Mouse (Mus musculus) adipose tissue, adult 10 weeks (tissue): Measurements from ENCODE around the gene Terf2ip. TPM values are rescaled to one million over a fixed set of nuclear protein-coding genes. Genes with fewer than 3 reads are reported as not detected.

Experiments
- polyA plus RNA-seq: library from polyadenylated mRNA; stranded (reverse); fragments of 350-450 nt; fragmentation: Illumina TruSeq; extraction: RNeasy Lipid Tissue Mini Kit (QIAGEN cat#74804); gene quantifications from one replicate; pipeline ENCODE4 v1.2.3, GENCODE M21; 2014; ENCODE audit warnings: low read depth, low replicate concordance

Gene Terf2ip
- 16.7 TPM for polyA plus RNA-seq

GRCm38 (mm10) chr8:112010997-112011815, at the start of gene Terf2ip, which contains the start of gene Kars:
TSS of gene Terf2ip (plus strand) at chr8:112011398.
TSS of gene Kars (minus strand) at chr8:112011323.

GRCm38 (mm10) chr8:111992013-111992702, 19.0 kb upstream of the Terf2ip start, which contains the start of gene Adat1:
TSS of gene Adat1 (minus strand) at chr8:111992302.

GRCm38 (mm10) chr8:112014936-112015335, 3.7 kb downstream of the Terf2ip start, which contains the start of gene Gm6793:
TSS of gene Gm6793 (minus strand) at chr8:112015036.

Other genes with a start within 250 kb of the Terf2ip start
- 80.8 TPM for gene Cfdp1, start 157.1 kb upstream of the Terf2ip start, polyA plus RNA-seq
- gene Tmem170, start 134.6 kb upstream of the Terf2ip start, polyA plus RNA-seq: 8.6 TPM
- gene Chst5, start 101.0 kb upstream of the Terf2ip start, polyA plus RNA-seq: not detected
- gene Tmem231, start 77.5 kb upstream of the Terf2ip start, polyA plus RNA-seq: 11.7 TPM
- gene Gabarapl2, start 70.7 kb upstream of the Terf2ip start, polyA plus RNA-seq: 137 TPM
- 5.9 TPM for gene Adat1, start 19.1 kb upstream of the Terf2ip start, polyA plus RNA-seq
- 61.8 TPM for gene Kars, start 75 bp upstream of the Terf2ip start, polyA plus RNA-seq
- not detected for gene Gm6793, start 3.6 kb downstream of the Terf2ip start, polyA plus RNA-seq